Mouse (Mus musculus) liver, embryonic 13.5 days (tissue): Measurements from ENCODE around the gene 1700018B08Rik. TPM values are rescaled to one million over a fixed set of nuclear protein-coding genes. Genes with fewer than 3 reads are reported as not detected.

ENCODE experiments used
- ATAC-seq: fragments of 200-750 bp; cut with Nextera tagmentation; 2 replicates; pipeline ENCODE4 v1.8.0; 2017; ENCODE audit warnings: low read depth, mild to moderate bottlenecking, moderate number of reproducible peaks, moderate library complexity
- DNase-seq: peaks from one replicate; pipeline ENCODE4 v3.0.0; 2022
- H3K27ac ChIP-seq: fragments of 300-500 bp; sonication (generic); 2 replicates; pipeline ENCODE4 v1.5.1; 2015; ENCODE audit warnings: moderate library complexity, mild to moderate bottlenecking, inconsistent platforms
- H3K27me3 ChIP-seq: fragments of 300-500 bp; sonication (generic); 2 replicates; pipeline ENCODE4 v1.6.1; 2015; ENCODE audit warnings: mild to moderate bottlenecking, inconsistent platforms
- H3K36me3 ChIP-seq: fragments of 300-500 bp; sonication (generic); 2 replicates; pipeline ENCODE4 v1.6.1; 2015; ENCODE audit warnings: mild to moderate bottlenecking, inconsistent platforms
- H3K4me1 ChIP-seq: fragments of 300-500 bp; sonication (generic); replicated peaks from 2 replicates; pipeline ENCODE4 v1.6.1; 2015; ENCODE audit warnings: inconsistent platforms
- H3K4me2 ChIP-seq: fragments of 300-500 bp; sonication (generic); 2 replicates; pipeline ENCODE4 v1.6.1; 2015; ENCODE audit warnings: inconsistent platforms, mild to moderate bottlenecking, moderate library complexity
- H3K4me3 ChIP-seq: fragments of 300-500 bp; sonication (generic); replicated peaks from 2 replicates; pipeline ENCODE4 v1.5.1; 2015; ENCODE audit warnings: mild to moderate bottlenecking, inconsistent platforms
- H3K9ac ChIP-seq: fragments of 300-500 bp; sonication (generic); 2 replicates; pipeline ENCODE4 v1.6.1; 2015; ENCODE audit warnings: mild to moderate bottlenecking, inconsistent platforms
- H3K9me3 ChIP-seq: fragments of 300-500 bp; sonication (generic); replicated peaks from 2 replicates; pipeline ENCODE4 v1.6.1; 2016; ENCODE audit warnings: inconsistent platforms
- WGBS: fragments of 180-500 bp; shearing (Covaris S2); methylation state at CpG from one replicate; pipeline ENCODE4 v1.1.7; 2015; ENCODE audit not compliant: insufficient replicate concordance; 5-methylcytosine and 5-hydroxymethylcytosine counted together
- polyA plus RNA-seq: library from polyadenylated mRNA; unstranded; fragments of >200 nt; fragmentation: Nextera tagmentation; extraction: Ambion mirVana; gene quantifications from 2 replicates; pipeline ENCODE4 v1.2.1, GENCODE M21; 2015

Gene 1700018B08Rik
- polyA plus RNA-seq, 1 experiment from 2014 or later, result not detected

DNA sequence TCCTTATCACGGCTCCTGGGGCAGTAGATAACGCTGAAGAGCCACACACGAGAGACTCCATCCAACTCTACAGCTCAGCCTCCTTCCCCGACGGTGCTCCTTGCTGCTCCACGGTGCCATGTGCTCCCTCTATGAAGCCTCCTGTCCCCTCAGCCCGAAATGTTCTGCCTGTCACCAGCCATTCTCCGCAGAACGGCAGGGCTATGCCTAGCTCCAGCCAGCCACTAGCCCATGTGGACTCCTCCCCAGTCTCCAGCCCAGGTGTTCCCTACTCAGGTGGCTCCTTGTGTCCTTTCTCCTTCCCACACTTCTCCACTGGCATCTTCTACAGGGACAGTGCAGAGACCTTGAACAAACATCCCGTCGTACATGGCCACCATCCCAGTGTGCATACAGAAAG lies 816 bp upstream of the 1700018B08Rik start:
- no peak overlapping the region for H3K9ac ChIP-seq
- no peak for ATAC-seq
- no peaks in the 10 kb centered on the region for H3K4me1 ChIP-seq
- H3K9me3 ChIP-seq, result no peaks in the 10 kb centered on the region; the same call in 1 of the 2 replicates
- no peak overlapping the region for H3K4me3 ChIP-seq
- H3K36me3 ChIP-seq, result no peaks in the 10 kb centered on the region
- H3K27me3 ChIP-seq, result peaks cover 9% of the 10 kb centered on the region; the same call in 1 of the 2 replicates
- no peak overlapping the region for H3K4me2 ChIP-seq
- WGBS, result 43% methylated on average over 11 of the region's 11 CpGs
- H3K27ac ChIP-seq, result no peak overlapping the region
- DNase-seq, result no peak

GRCm38 (mm10) chr8:121542901-121543300 lies 1.2 kb downstream of the 1700018B08Rik start:
- Histone ChIP-seq H3K27me3 (peaks cover 12% of the 10 kb centered on the region), H3K4me3 (no peak overlapping the region), H3K27ac (no peak overlapping the region), H3K9ac (no peak overlapping the region), H3K36me3 (no peaks in the 10 kb centered on the region), H3K4me2 (no peak overlapping the region), H3K4me1 (no peaks in the 10 kb centered on the region), H3K9me3 (no peaks in the 10 kb centered on the region; the same call in 1 of the 2 replicates)
- DNase-seq, result no peak
- ATAC-seq, result no peak
- whole genome bisulfite sequencing, result 67% methylated on average over 13 of the region's 13 CpGs

- Histone ChIP-seq H3K27ac (no peak overlapping the region), H3K9ac (no peak overlapping the region)
- 61% methylated on average over 19 of the region's 19 CpGs for WGBS
These were observed 2.3 kb downstream of the 1700018B08Rik start for GRCm38 (mm10) chr8:121541862-121542261.

GRCm38 (mm10) chr8:121532381-121532780 lies 11.7 kb downstream of the 1700018B08Rik start:
- Histone ChIP-seq H3K27me3 (no peaks in the 10 kb centered on the region; the same call in 1 of the 2 replicates), H3K4me1 (no peaks in the 10 kb centered on the region), H3K4me3 (no peak overlapping the region), H3K36me3 (no peaks in the 10 kb centered on the region), H3K9ac (no peak overlapping the region), H3K4me2 (no peak overlapping the region), H3K27ac (no peak overlapping the region), H3K9me3 (no peaks in the 10 kb centered on the region)
- no peak for ATAC-seq
- no peak for DNase-seq
- WGBS, result 51% methylated on average over 5 of the region's 5 CpGs

More at GRCm38 (mm10) chr8:121541862-121542261, 2.3 kb downstream of the 1700018B08Rik start:
- no peak overlapping the region for H3K4me3 ChIP-seq
- H3K4me1 ChIP-seq, result no peaks in the 10 kb centered on the region
- H3K36me3 ChIP-seq, result no peaks in the 10 kb centered on the region
- H3K27me3 ChIP-seq, result peaks cover 12% of the 10 kb centered on the region
- H3K9me3 ChIP-seq, result no peaks in the 10 kb centered on the region; the same call in 1 of the 2 replicates
- no peak for DNase-seq
- no peak for ATAC-seq
- H3K4me2 ChIP-seq, result no peak overlapping the region

DNA sequence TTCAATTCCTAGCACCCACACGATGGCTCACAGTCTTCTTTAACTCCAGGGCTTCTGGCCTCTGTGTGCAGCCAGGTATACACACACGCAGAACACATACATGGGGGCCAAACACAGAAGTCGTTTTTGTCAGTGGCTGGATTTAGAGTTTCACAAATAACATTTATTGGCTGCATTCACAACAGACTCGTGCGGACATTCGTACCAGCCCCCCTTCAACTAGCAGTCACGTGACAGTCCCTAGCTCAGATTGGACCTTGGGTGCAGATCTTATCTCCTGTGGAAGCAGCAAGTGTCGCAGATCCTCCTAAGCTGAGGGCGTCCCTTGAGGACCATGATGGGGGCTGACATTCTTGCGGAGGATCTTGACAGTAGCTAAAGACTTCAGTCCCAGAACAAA lies 13.5 kb downstream of the 1700018B08Rik start:
- ATAC-seq (no peak), DNase-seq (no peak)
- Histone ChIP-seq H3K9ac (no peak overlapping the region), H3K9me3 (no peaks in the 10 kb centered on the region), H3K27me3 (no peaks in the 10 kb centered on the region; the same call in 1 of the 2 replicates), H3K4me3 (no peak overlapping the region), H3K4me1 (no peaks in the 10 kb centered on the region), H3K36me3 (no peaks in the 10 kb centered on the region), H3K27ac (no peak overlapping the region), H3K4me2 (no peak overlapping the region)
- WGBS, result 67% methylated on average over 10 of the region's 10 CpGs

DNA sequence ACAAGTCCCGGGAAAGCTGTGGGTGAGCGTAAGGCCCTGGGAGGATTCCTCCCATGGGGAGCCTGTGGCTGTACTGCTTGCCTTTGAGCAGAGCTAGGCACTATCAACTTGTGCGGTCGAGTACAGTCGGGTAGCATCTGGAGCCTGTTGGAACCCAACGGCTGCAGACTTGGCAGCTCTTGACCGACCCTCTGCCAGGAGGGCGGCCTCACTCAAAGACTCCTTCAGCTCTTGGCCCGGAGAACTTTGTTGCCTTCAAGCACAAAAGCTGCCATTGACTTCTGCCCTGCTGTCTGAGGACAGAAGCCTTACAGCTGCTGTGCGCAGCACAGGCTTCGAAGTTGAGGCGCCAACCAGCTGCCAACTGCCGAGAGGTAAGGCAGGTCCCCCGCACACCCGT lies 15.3 kb downstream of the 1700018B08Rik start:
- no peaks in the 10 kb centered on the region for H3K36me3 ChIP-seq
- no peak overlapping the region for H3K4me2 ChIP-seq
- WGBS, result 77% methylated on average over 15 of the region's 15 CpGs
- ATAC-seq (no peak), DNase-seq (no peak)
- no peak overlapping the region for H3K4me3 ChIP-seq
- no peak overlapping the region for H3K27ac ChIP-seq
- H3K9ac ChIP-seq, result no peak overlapping the region
- no peaks in the 10 kb centered on the region for H3K9me3 ChIP-seq
- no peaks in the 10 kb centered on the region for H3K4me1 ChIP-seq
- H3K27me3 ChIP-seq, result no peaks in the 10 kb centered on the region; the same call in 1 of the 2 replicates

DNA sequence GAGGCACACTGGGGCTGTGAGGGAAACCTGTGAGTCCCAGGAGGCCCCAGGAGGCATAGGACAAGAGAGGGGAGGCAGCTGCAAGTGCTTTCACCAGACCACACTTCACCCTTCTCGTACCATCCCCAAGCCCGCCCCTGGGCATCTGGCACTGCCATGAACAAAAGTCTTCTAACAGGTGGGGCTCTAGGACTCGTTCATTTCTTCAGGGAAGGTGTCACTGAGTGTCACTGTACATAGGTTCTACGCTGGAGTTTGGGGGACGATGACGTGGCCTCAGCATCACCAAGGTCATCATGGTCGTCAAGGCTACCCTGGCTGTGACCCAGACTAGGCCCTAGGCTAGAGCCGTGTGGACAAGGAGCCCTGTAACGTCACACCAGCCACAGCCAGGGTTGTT lies 16.4 kb downstream of the 1700018B08Rik start:
- no peak overlapping the region for H3K9ac ChIP-seq
- ATAC-seq (no peak), DNase-seq (no peak)
- H3K36me3 ChIP-seq, result no peaks in the 10 kb centered on the region
- H3K9me3 ChIP-seq, result no peaks in the 10 kb centered on the region
- 71% methylated on average over 9 of the region's 9 CpGs for WGBS
- H3K4me3 ChIP-seq, result no peak overlapping the region
- no peaks in the 10 kb centered on the region for H3K4me1 ChIP-seq
- H3K27ac ChIP-seq, result no peak overlapping the region
- no peak overlapping the region for H3K4me2 ChIP-seq
- no peaks in the 10 kb centered on the region; the same call in 1 of the 2 replicates for H3K27me3 ChIP-seq

- DNase-seq (no peak), ATAC-seq (no peak)
- H3K27me3 ChIP-seq, result no peaks in the 10 kb centered on the region; the same call in 1 of the 2 replicates
- H3K27ac ChIP-seq, result no peak overlapping the region
- no peak overlapping the region for H3K4me3 ChIP-seq
- no peak overlapping the region for H3K4me2 ChIP-seq
- H3K4me1 ChIP-seq, result no peaks in the 10 kb centered on the region
- WGBS, result 51% methylated on average over 6 of the region's 6 CpGs
- H3K9ac ChIP-seq, result no peak overlapping the region
- H3K9me3 ChIP-seq, result no peaks in the 10 kb centered on the region
- no peaks in the 10 kb centered on the region for H3K36me3 ChIP-seq
These were observed 17.1 kb downstream of the 1700018B08Rik start for GRCm38 (mm10) chr8:121526811-121527550.

- Histone ChIP-seq H3K36me3 (no peaks in the 10 kb centered on the region), H3K27ac (no peak overlapping the region), H3K9me3 (no peaks in the 10 kb centered on the region), H3K4me3 (no peak overlapping the region), H3K4me1 (no peaks in the 10 kb centered on the region), H3K4me2 (no peak overlapping the region), H3K27me3 (no peaks in the 10 kb centered on the region), H3K9ac (no peak overlapping the region)
- no peak for ATAC-seq
- WGBS, result 55% methylated on average over 18 of the region's 18 CpGs
- DNase-seq, result no peak
These were observed 18.9 kb downstream of the 1700018B08Rik start for GRCm38 (mm10) chr8:121525111-121525818.

GRCm38 (mm10) chr8:121513429-121513828 lies 30.7 kb downstream of the 1700018B08Rik start:
- WGBS, result 10% methylated on average over 12 of the region's 12 CpGs
- H3K27ac ChIP-seq, result no peak overlapping the region
- no peak for ATAC-seq

GRCm38 (mm10) chr8:121511751-121512150 lies 32.4 kb downstream of the 1700018B08Rik start:
- Histone ChIP-seq H3K27me3 (peaks cover 11% of the 10 kb centered on the region; the same call in 1 of the 2 replicates), H3K36me3 (no peaks in the 10 kb centered on the region), H3K27ac (no peak overlapping the region), H3K9me3 (no peaks in the 10 kb centered on the region), H3K4me1 (no peaks in the 10 kb centered on the region; the same call in 1 of the 2 replicates), H3K4me2 (no peak overlapping the region), H3K9ac (no peak overlapping the region), H3K4me3 (no peak overlapping the region)
- ATAC-seq (no peak), DNase-seq (no peak)
- WGBS, result 51% methylated on average over 9 of the region's 9 CpGs

More at GRCm38 (mm10) chr8:121513429-121513828, 30.7 kb downstream of the 1700018B08Rik start:
- H3K36me3 ChIP-seq, result no peaks in the 10 kb centered on the region
- H3K9me3 ChIP-seq, result no peaks in the 10 kb centered on the region
- H3K4me1 ChIP-seq, result no peaks in the 10 kb centered on the region
- no peak overlapping the region for H3K4me3 ChIP-seq
- no peak overlapping the region for H3K4me2 ChIP-seq
- no peak overlapping the region for H3K9ac ChIP-seq
- peak; percentile 26 for DNase-seq
- H3K27me3 ChIP-seq, result peaks cover 11% of the 10 kb centered on the region; the same call in 1 of the 2 replicates
